In the genomic region with DNA sequence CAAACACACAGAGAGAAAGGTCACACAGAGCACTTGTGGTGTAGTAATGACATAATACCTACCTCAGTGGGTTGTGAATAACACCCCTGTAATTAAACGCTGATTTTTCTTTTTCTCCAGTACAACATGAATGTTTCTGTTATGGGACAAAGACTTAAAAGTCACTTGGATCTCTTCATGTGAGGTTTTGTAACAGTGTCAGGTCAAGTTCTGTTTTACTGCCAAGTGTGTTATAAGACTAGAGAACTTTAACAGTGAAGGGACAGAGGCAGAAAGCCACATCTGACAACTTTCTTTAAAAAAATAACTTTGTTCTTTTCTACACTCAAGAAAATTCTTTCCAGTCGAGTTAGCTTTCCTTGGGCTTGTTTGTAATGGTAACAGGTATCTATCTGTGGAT, we compare ENCODE assay signal across 32 mouse cellular contexts.
"Had no signal": no experiment of that assay in that cellular context is flagged by ENCODE, and none has a peak within 500 bp of the region (broad histone marks: within the 10 kb centered on the region; RNA-seq: fewer than 3 reads in every experiment).

No protein-coding gene starts in this region.

- H3K27me3 ChIP-seq: limb, embryonic 12.5 days; limb, embryonic 13.5 days; limb, embryonic 15.5 days; liver, embryonic 12.5 days; liver, embryonic 13.5 days; liver, embryonic 15.5 days; lung, embryonic 15.5 days; megakaryocyte, embryonic 14.5 days; midbrain, embryonic 12.5 days; midbrain, embryonic 13.5 days; midbrain, embryonic 15.5 days; neural tube, embryonic 12.5 days had no signal

- H3K4me2 ChIP-seq: limb, embryonic 12.5 days; limb, embryonic 13.5 days; limb, embryonic 15.5 days; liver, embryonic 12.5 days; liver, embryonic 13.5 days; liver, embryonic 15.5 days; lung, embryonic 14.5 days; lung, embryonic 15.5 days; midbrain, embryonic 11.5 days; midbrain, embryonic 12.5 days; midbrain, embryonic 13.5 days; midbrain, embryonic 15.5 days; neural tube, embryonic 12.5 days had no signal

- H3K4me3 ChIP-seq: left cerebral cortex, adult 2 months; limb, embryonic 10.5 days; limb, embryonic 12.5 days; limb, embryonic 13.5 days; limb, embryonic 15.5 days; liver, embryonic 12.5 days; liver, embryonic 13.5 days; liver, embryonic 15.5 days; lung, embryonic 15.5 days; megakaryocyte, embryonic 14.5 days; midbrain, embryonic 10.5 days; midbrain, embryonic 12.5 days; midbrain, embryonic 13.5 days; midbrain, embryonic 15.5 days; myocyte; neural tube, embryonic 12.5 days had no signal

- H3K4me1 ChIP-seq: limb, embryonic 15.5 days had no signal

- H3K27ac ChIP-seq: limb, embryonic 10.5 days; limb, embryonic 12.5 days; limb, embryonic 13.5 days; limb, embryonic 15.5 days; liver, embryonic 12.5 days; liver, embryonic 13.5 days; liver, embryonic 14.5 days; liver, embryonic 15.5 days; lung, embryonic 15.5 days; macrophage; neural tube, embryonic 12.5 days had no signal

- H3K9ac ChIP-seq: limb, embryonic 12.5 days; limb, embryonic 13.5 days; limb, embryonic 15.5 days; liver, embryonic 12.5 days; liver, embryonic 13.5 days; liver, embryonic 14.5 days; liver, embryonic 15.5 days; liver, postnatal 0 days; lung, embryonic 14.5 days; lung, embryonic 15.5 days; midbrain, embryonic 12.5 days; midbrain, embryonic 15.5 days; neural tube, embryonic 12.5 days had no signal

- DNase-seq: left cerebral cortex, postnatal 4 days; liver; liver, embryonic 13.5 days; liver, postnatal 0 days; lung, adult 18-20 months; lung, adult 2 months; lung, embryonic 14.5 days; lung, postnatal 10 days; lung, postnatal 14 days; lung, postnatal 36 days; lung, postnatal 4 days; midbrain, embryonic 14.5 days had no signal

- ATAC-seq: liver, embryonic 12.5 days; liver, postnatal 0 days; lung, postnatal 0 days; midbrain, embryonic 15.5 days; midbrain, embryonic 16.5 days had no signal

- H3K9me3 ChIP-seq: limb, embryonic 10.5 days; limb, embryonic 12.5 days; limb, embryonic 13.5 days; limb, embryonic 15.5 days; liver, embryonic 12.5 days; liver, embryonic 13.5 days; liver, embryonic 15.5 days; lung, embryonic 15.5 days; megakaryocyte, embryonic 14.5 days; midbrain, embryonic 10.5 days; midbrain, embryonic 12.5 days; midbrain, embryonic 13.5 days; midbrain, embryonic 15.5 days; neural tube, embryonic 12.5 days had no signal

- H3K36me3 ChIP-seq: limb, embryonic 10.5 days; limb, embryonic 12.5 days; limb, embryonic 15.5 days; lung, embryonic 15.5 days; midbrain, embryonic 10.5 days; midbrain, embryonic 12.5 days; midbrain, embryonic 13.5 days; midbrain, embryonic 15.5 days; neural tube, embryonic 12.5 days had no signal
